Mouse (Mus musculus) small intestine, adult 2 months (tissue): ENCODE measurements around the gene Opa3. TPM values are rescaled to one million over a fixed set of nuclear protein-coding genes. Genes with fewer than 3 reads are reported as not detected.
"Not testable (repeated sequence)": the region's sequence is repeated elsewhere in the genome, so short reads cannot be mapped to it uniquely, and the experiment has no call there.

Experiments used
- H3K27ac ChIP-seq: fragments of 200-500 bp; 2 replicates; pipeline ENCODE4 v1.5.1; 2012; ENCODE audit warnings: low read depth, low read length, control low read depth, inconsistent platforms; ENCODE audit not compliant: insufficient read depth
- H3K27me3 ChIP-seq: fragments of 200-500 bp; 2 replicates; pipeline ENCODE4 v1.6.1; 2012; ENCODE audit warnings: mild to moderate bottlenecking, moderate library complexity, low read length, inconsistent platforms; ENCODE audit not compliant: control insufficient read depth, insufficient read depth
- H3K36me3 ChIP-seq: fragments of 200-500 bp; 2 replicates; pipeline ENCODE4 v1.6.1; 2012; ENCODE audit warnings: mild to moderate bottlenecking, low read length, control low read depth, inconsistent platforms; ENCODE audit not compliant: control insufficient read depth, insufficient read depth
- H3K4me1 ChIP-seq: fragments of 200-500 bp; 2 replicates; pipeline ENCODE4 v1.6.1; 2012; ENCODE audit warnings: low read length, inconsistent platforms, mixed read lengths; ENCODE audit not compliant: control insufficient read depth, insufficient read depth, insufficient read length
- H3K4me3 ChIP-seq: fragments of 200-500 bp; 2 replicates; pipeline ENCODE4 v1.5.1; 2012; ENCODE audit warnings: low read depth, mild to moderate bottlenecking, control low read depth, inconsistent platforms, low read length, moderate library complexity
- CTCF ChIP-seq: fragments of 200-500 bp; IDR thresholded peaks from 2 replicates; pipeline ENCODE4 v1.5.1; 2012; ENCODE audit warnings: low read depth, mild to moderate bottlenecking, control low read depth, inconsistent platforms, low read length, moderate library complexity, mixed read lengths; ENCODE audit not compliant: insufficient replicate concordance, insufficient read length; ENCODE audit errors: extremely low read depth
- POLR2A ChIP-seq: fragments of 200-500 bp; IDR thresholded peaks from 2 replicates; pipeline ENCODE4 v1.6.1; 2012; ENCODE audit warnings: low read depth, mild to moderate bottlenecking, control low read depth, inconsistent platforms, low read length, moderate library complexity
- WGBS: fragments of 180-500 bp; shearing (Covaris S2); methylation state at CpG from one replicate; pipeline ENCODE4 v1.1.7; 2018; 5-methylcytosine and 5-hydroxymethylcytosine counted together
- polyA plus RNA-seq: library from polyadenylated mRNA; depleted of rRNA; stranded (reverse); fragments of >200 nt; gene quantifications from 2 replicates; pipeline ENCODE4 v1.2.3, GENCODE M21; 2012

Opa3 gene
- polyA plus RNA-seq, 1 experiment, result 34.6 TPM

DNA sequence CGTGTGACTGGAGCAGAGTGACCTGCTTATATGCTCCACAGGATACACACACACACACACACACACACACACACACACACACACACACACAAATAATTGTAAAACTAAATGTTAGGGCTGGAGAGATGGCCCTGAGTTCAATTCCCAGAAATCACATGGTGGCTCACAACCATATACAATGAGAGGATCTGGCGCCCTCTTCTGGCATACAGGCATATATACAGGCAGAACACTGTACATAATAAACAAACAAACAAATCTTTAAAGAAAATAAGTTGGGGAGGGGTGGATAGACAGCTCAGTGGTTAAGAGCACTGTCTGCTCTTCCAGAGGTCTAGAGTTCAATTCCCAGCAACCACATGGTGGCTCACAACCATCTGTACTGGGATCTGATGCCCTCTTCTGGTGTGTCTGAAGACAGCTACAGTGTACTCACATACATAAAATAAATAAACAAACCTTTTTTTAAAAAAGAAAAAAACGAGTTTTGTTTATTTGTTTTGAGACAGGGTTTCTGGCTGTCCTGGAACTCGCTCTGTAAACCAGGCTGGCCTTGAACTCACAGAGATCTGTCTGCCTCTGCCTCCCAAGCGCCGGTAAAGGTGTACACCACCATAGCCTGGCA lies 53.7 kb downstream of the Opa3 start:
- H3K36me3 ChIP-seq, H3K27ac ChIP-seq: not testable (repeated sequence)
- Histone ChIP-seq H3K27me3 (peaks cover 21% of the 10 kb centered on the region), H3K4me1 (peaks cover 19% of the 10 kb centered on the region), H3K4me3 (peak overlapping the region; percentile 67; the same call in 1 of the 2 replicates)
- WGBS, result 34% methylated on average over 6 of the region's 6 CpGs
- peak; percentile 48; the same call in 1 of the 2 replicates for TF ChIP-seq CTCF

DNA sequence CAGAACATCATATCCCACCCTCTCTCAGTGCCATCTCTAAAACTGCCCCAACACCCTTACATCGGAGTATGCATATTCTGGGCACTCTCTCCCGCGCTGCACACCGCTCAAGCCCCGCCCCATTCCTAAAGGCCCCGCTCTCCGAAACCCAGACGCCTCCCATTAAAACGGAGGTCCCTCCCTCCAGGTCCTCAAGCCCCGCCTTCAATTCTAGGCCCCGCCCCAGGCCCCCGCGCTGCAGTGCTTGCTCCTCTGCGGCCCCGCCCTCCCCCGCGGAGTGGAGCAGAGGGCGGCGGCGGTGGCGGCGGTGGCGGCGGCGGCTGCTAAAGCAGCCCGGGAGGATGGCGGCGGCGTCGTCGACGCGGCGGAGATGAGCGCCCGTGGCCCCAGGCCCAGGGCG lies 54.3 kb downstream of the Opa3 start, which contains the start of gene Rtn2:
Gene Rtn2 (plus strand): TSS at position 240 of the 400 bp plus-strand sequence.
- under 1% methylated on average over 37 of the region's 37 CpGs for WGBS
- no peak within 1 kb of the TSS for H3K27ac ChIP-seq
- peak within 1 kb of the TSS; percentile 67 for H3K4me3 ChIP-seq

DNA sequence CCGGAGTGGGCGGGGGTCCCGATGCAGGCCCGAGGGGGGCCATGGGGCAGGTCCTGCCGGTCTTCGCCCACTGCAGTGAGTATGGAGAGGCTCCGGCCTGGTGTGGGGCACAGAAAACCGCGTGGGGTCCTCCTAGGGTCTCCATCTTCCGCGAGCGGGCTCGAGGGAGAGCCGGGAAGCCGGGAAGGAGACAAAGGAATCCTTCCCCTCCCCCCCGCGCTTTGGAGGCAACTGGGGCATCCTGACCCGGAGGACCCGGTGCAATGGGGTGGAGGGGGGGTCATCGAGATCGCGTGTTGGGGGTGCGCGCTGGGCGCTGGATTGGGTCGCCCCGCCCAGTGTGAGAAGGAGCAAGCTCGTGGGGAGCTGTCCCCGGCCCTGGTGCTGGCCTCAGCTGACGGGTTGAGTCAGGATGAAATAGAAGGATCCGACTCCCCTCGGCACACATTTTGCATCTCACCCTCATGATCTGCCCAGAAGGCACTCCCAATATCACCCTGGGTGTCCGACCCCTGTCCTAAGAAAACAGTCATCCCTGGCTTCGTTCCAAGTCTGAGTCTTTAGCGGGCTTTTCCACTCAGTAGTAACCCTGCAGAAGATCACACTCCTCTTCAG lies 54.8 kb downstream of the Opa3 start:
- H3K4me3 ChIP-seq, result peak overlapping the region; percentile 67
- no peak overlapping the region for H3K27ac ChIP-seq
- WGBS, result under 1% methylated on average over 34 of the region's 35 CpGs
- peaks cover 19% of the 10 kb centered on the region for H3K4me1 ChIP-seq
- TF ChIP-seq CTCF (no peak), POLR2A (no peak)
- H3K36me3 ChIP-seq, result no peaks in the 10 kb centered on the region
- peaks cover 21% of the 10 kb centered on the region for H3K27me3 ChIP-seq

More for the DNA sequence above, 54.3 kb downstream of the Opa3 start, which contains the start of gene Rtn2:
- no peak for TF ChIP-seq CTCF
- no peak for TF ChIP-seq POLR2A
- H3K4me1 ChIP-seq, result peaks cover 19% of the 10 kb centered on the region
- peaks cover 21% of the 10 kb centered on the region for H3K27me3 ChIP-seq
- no peaks in the 10 kb centered on the region for H3K36me3 ChIP-seq

DNA sequence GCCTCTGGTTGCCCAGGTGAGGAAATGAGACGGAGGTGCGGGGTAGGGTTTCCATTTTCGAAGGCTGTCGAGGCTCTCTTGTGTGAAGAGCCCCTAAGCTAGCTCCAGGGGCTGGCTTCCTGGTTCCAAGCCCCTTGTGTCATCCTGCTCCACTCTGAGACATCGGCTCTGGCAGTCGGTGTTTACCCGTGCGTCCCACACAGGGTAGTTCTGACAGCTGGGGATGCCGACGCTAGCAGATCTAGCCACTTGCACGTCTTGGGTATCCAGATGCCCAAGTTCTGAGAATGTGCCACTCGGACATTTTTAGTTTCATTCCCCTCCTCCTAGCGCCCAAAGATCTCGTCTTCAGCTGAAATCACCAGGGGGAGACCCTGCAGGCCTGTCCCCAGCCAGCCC lies 55.3 kb downstream of the Opa3 start:
- peaks cover 19% of the 10 kb centered on the region for H3K4me1 ChIP-seq
- H3K27me3 ChIP-seq, result peaks cover 18% of the 10 kb centered on the region; the same call in 1 of the 2 replicates
- no peaks in the 10 kb centered on the region for H3K36me3 ChIP-seq
- 41% methylated on average over 14 of the region's 14 CpGs for WGBS
- no peak overlapping the region for H3K4me3 ChIP-seq
- no peak overlapping the region for H3K27ac ChIP-seq
- TF ChIP-seq POLR2A (no peak), CTCF (no peak)

DNA sequence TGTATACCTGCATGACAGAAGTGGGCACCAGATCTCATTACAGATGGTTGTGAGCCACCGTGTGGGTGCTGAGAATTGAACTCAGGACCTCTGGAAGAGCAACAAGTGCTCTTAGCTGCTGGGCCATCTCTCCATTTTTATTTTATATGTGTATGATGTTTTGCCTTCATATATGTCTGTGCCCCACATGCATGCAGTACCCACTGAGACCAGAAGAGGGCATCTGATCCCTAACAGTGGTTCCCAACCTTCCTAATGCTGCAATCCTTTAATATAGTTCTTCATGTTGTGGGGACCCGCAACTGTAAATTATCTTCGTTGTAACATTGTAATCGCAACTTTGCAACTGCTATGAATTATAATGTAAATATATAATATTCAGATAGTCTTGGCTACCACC lies 56.6 kb downstream of the Opa3 start:
- Histone ChIP-seq H3K36me3 (no peaks in the 10 kb centered on the region), H3K4me3 (no peak overlapping the region), H3K27ac (no peak overlapping the region), H3K4me1 (peaks cover 9% of the 10 kb centered on the region), H3K27me3 (peaks cover 9% of the 10 kb centered on the region; the same call in 1 of the 2 replicates)
- no peak for TF ChIP-seq CTCF
- no peak for TF ChIP-seq POLR2A
- 21% methylated on average over 4 of the region's 4 CpGs for WGBS

DNA sequence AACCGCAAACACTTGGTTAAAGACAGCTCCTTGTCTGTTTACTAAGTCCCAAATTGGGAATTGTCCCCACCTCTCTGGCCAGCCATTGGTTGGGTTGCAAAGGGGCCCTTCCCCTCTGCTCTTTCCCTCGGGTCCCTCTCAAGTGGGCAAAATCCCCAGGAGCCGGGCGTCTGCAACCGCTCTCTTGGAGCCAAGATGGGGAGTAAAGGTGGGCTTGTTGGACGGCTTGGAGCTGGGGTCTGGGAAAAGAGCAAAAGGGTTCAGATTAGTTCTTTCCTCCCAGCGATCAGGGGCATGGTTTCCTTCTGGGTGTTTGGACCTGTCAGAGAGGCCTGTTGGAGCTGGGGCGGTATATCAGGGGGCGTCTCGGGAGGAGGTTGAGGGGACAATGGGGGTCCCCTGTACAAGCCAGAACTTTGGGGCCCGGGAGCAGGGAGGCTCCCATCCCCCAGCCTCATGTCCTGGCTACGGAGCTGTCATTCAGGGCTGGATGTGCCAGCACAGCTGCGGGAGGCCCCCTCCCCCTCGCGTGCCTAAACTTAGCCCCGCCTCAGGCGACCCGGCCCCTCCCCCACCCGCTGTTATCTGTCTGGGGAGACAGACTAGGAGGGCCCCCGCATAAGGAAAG lies 62.9 kb downstream of the Opa3 start:
- Histone ChIP-seq H3K4me3 (peak overlapping the region; percentile 58), H3K27me3 (no peaks in the 10 kb centered on the region), H3K27ac (no peak overlapping the region), H3K4me1 (no peaks in the 10 kb centered on the region), H3K36me3 (no peaks in the 10 kb centered on the region)
- 3% methylated on average over 20 of the region's 20 CpGs for WGBS
- no peak for TF ChIP-seq CTCF
- no peak for TF ChIP-seq POLR2A
